In the genomic region with DNA sequence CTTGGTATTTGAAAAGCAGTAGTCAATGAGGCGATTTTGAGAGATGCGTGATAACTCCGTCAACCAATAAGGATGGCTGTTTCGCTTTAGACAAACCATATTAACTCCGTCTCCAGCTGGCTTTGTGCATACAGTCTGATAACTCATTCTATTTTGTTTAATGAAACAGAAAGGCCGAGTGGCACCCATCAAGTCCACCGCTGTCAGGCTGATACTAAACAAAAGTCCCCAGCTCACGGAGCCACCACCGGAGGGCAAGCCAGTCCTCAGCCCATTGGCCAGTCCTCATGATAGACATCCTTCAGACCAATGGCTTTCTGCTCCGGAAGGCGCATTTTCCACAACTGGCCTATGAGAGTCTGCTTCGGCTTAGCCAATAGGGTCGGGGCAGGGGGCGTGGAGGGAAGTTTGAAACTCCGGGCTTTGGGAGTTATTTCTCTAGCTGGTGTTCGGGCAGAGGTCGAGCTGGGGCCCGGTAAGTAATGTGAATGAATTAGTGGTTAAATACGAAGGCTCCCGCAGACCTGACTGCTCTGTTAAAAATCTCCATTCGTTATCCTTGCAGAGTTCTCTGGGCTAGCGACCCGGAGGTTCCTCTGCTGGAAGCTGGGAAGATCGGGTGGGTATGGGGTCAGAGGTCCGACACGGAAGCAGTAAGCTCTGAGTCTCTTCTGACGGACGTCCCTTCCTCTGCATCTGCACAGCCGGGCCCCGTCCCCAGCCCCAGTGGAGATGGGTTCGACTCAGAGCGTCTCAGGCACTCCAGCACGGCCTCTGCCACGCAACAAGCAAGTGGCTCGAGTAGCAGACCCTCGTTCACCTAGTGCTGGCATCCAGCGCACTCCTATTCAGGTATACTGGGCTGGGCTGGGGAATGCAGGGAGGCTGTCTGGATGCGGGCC, we compare ENCODE assay signal across 1 mouse cellular context.
TF ChIP-seq lines count a peak whose summit lies in the region.

No protein-coding gene starts in this region.

TF ChIP-seq in C2C12, 6 proteins besides CTCF, POLR2A, EP300 and RAD21:
- TF ChIP-seq MYOD1 (IDR thresholded peaks at IDR 0.05; ENCODE audit: control insufficient read depth, insufficient read length, low read depth) (no peak), FOSL1 (IDR thresholded peaks at IDR 0.05; ENCODE audit: insufficient read depth, low read length, poor library complexity, severe bottlenecking) (no peak), MYOG (IDR thresholded peaks at IDR 0.05; ENCODE audit: control insufficient read depth, extremely low read depth, insufficient read length) (no peak), USF1 (IDR thresholded peaks at IDR 0.05; ENCODE audit: low read depth) (no peak), MAX (IDR thresholded peaks at IDR 0.05) (no peak), CEBPB (IDR thresholded peaks at IDR 0.05; ENCODE audit: low read depth) (no peak)
